Mouse (Mus musculus): Measurements from ENCODE around the gene Speer4c. TPM values are rescaled to one million over a fixed set of nuclear protein-coding genes. Genes with fewer than 3 reads are reported as not detected.
"Not testable (repeated sequence)": the region's sequence is repeated elsewhere in the genome, so short reads cannot be mapped to it uniquely, and the experiment has no call there.

Gene Speer4c
- total and polyA plus RNA-seq, 2 experiments = not detected

- H3K36me3 ChIP-seq (ENCODE audit: control insufficient read depth, insufficient read depth, low read length); DNase-seq (ENCODE audit: extremely low read depth, low read depth, low spot score); H3K4me1 ChIP-seq (ENCODE audit: control insufficient read depth, insufficient read depth, low read length); H3K9ac ChIP-seq (ENCODE audit: low read depth, low read length); H3K79me2 ChIP-seq (ENCODE audit: control insufficient read depth, insufficient read depth, low read length); H3K27ac ChIP-seq (replicated peaks; ENCODE audit: insufficient read depth, low read depth, low read length); H3K4me3 ChIP-seq (ENCODE audit: insufficient read depth, low read depth, low read length); H3K27me3 ChIP-seq (ENCODE audit: control insufficient read depth, insufficient read depth, low read length): not testable (repeated sequence)
- 67% methylated on average over 7 of the region's 7 CpGs for WGBS
Measured at GRCm38 (mm10) chr5:15663847-15664246, 50.2 kb downstream of the Speer4c start.

Other genes with a start within 250 kb of the Speer4c start
- gene Gm21149, start 237.7 kb downstream of the Speer4c start, total RNA-seq (2014; rRNA removed) = not detected in 2 replicates
- not detected in 2 replicates for gene Gm21149, start 237.7 kb downstream of the Speer4c start, polyA plus RNA-seq (2012; rRNA removed)
- gene Gm21190, start 185.0 kb downstream of the Speer4c start, total RNA-seq (2014; rRNA removed) = not detected in 2 replicates
- gene Gm21190, start 185.0 kb downstream of the Speer4c start, polyA plus RNA-seq (2012; rRNA removed) = not detected in 2 replicates
- not detected in 2 replicates for gene Gm21083, start 136.9 kb downstream of the Speer4c start, total RNA-seq (2014; rRNA removed)
- not detected in 2 replicates for gene Gm21083, start 136.9 kb downstream of the Speer4c start, polyA plus RNA-seq (2012; rRNA removed)
- not detected in 2 replicates for gene Speer4d, start 95.2 kb downstream of the Speer4c start, total RNA-seq (2014; rRNA removed)
- not detected in 2 replicates for gene Speer4d, start 95.2 kb downstream of the Speer4c start, polyA plus RNA-seq (2012; rRNA removed)
- gene 4930572O03Rik, start 57.2 kb downstream of the Speer4c start, total RNA-seq (2014; rRNA removed) = not detected in 2 replicates
- not detected in 2 replicates for gene 4930572O03Rik, start 57.2 kb downstream of the Speer4c start, polyA plus RNA-seq (2012; rRNA removed)
- gene Cacna2d1, start 220.4 kb upstream of the Speer4c start, total RNA-seq (2014; rRNA removed) = 1.1 and 1.7 TPM in 2 replicates
- gene Cacna2d1, start 220.4 kb upstream of the Speer4c start, polyA plus RNA-seq (2012; rRNA removed) = 0.10 and 0.11 TPM in 2 replicates